In the genomic region with DNA sequence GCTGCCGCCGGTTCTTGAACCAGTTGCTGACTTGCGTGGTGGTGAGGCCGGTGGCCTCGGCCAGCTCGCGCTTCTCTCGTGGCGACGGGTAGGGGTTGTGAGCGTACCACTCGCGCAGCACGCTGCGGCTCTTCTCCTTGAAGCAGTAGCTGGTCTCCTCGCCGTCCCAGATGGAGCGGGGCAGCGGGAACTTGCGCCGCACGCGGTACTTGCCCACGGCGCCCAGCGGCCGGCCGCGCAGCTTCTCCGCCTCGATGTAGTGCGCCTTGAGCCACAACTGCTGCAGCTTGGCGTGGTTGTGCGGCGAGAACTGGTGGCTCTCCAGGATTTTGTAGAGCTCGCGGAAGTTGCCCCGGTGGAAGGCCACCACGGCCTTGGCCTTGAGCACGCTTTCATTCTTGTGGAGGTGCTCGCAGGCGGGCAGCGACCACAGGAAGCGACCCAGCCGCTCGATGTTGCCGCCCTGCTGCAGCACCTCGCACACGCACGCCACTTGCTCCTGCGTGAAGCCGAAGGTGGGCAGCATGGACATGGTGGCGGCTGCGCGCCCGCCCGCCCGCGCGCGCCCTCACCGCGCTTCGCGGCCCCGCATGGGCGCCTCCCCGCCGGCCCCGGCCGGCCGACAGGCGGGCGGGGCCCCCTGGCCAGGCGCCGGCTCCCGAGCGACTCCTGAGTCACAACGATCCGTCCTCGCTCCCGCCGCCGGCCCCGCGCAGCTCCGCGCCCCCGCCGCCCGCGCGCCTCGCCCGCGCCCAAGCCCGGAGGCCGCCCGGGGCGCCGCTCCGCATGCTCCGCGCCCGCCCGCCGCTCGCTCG, we compare ENCODE assay signal across 8 mouse cellular contexts. TPM values are rescaled to one million over a fixed set of nuclear protein-coding genes. Genes with fewer than 3 reads are reported as not detected.
A peak's percentile ranks its signal among the peaks of the same experiment; 100 is the strongest.
DNase-seq lines count a peak whose midpoint lies in the region; ATAC-seq and TF ChIP-seq lines count a peak whose summit lies in the region.
"Had no signal": no experiment of that assay in that cellular context is flagged by ENCODE, and none has a peak within 500 bp of the region (broad histone marks: within the 10 kb centered on the region; RNA-seq: fewer than 3 reads in every experiment).

No protein-coding gene starts in this region.

- TF ChIP-seq CTCF in thymus, adult 2 months (IDR thresholded peaks at IDR 0.05; ENCODE audit: borderline replicate concordance, control insufficient read depth, extremely low read depth, insufficient read depth, low read length, poor library complexity), result no peak
- TF ChIP-seq CTCF in intestine, postnatal 0 days (IDR thresholded peaks at IDR 0.05; ENCODE audit: low read depth), result no peak

- H3K36me3 ChIP-seq in thymus, adult 2 months (ENCODE audit: control insufficient read depth, insufficient read depth, low read length), result no peaks in the 10 kb centered on the region
- H3K36me3 ChIP-seq in forebrain, embryonic 10.5 days (replicated peaks), result peaks cover 5% of the 10 kb centered on the region; the same call in 1 of the 2 replicates
- no peaks in the 10 kb centered on the region for H3K36me3 ChIP-seq in intestine, postnatal 0 days (ENCODE audit: control insufficient read depth, insufficient read depth)

- no peak for DNase-seq in thymus, adult 2 months
- DNase-seq in thymus, postnatal 25 days, result no peak
- peak; percentile 57 for DNase-seq in forebrain, embryonic 10.5 days (ENCODE audit: extremely low spot score, low spot score)
- peak; percentile 77 for DNase-seq in neural tube, embryonic 10.5 days (ENCODE audit: extremely low spot score, low spot score)
- DNase-seq in layer of hippocampus, postnatal 36 days, result no peak

- peak overlapping the region; percentile 5 for H3K4me3 ChIP-seq in thymus, adult 2 months (ENCODE audit: control insufficient read depth, insufficient read depth, low read length)
- peak overlapping the region; percentile 60 for H3K4me3 ChIP-seq in forebrain, embryonic 10.5 days
- H3K4me3 ChIP-seq in intestine, postnatal 0 days (ENCODE audit: low read depth, low read length), result peak overlapping the region; percentile 41

- no peaks in the 10 kb centered on the region for H3K9me3 ChIP-seq in forebrain, embryonic 10.5 days
- H3K9me3 ChIP-seq in intestine, postnatal 0 days (ENCODE audit: control insufficient read depth), result no peaks in the 10 kb centered on the region

- no peaks in the 10 kb centered on the region for H3K4me1 ChIP-seq in thymus, adult 2 months (replicated peaks; ENCODE audit: control insufficient read depth, insufficient read depth, low read length)
- peaks cover 80% of the 10 kb centered on the region for H3K4me1 ChIP-seq in forebrain, embryonic 10.5 days
- H3K4me1 ChIP-seq in intestine, postnatal 0 days (replicated peaks; ENCODE audit: control insufficient read depth, insufficient read depth, low read length), result 0 out of 2 replicates have a peak, but pooled peaks cover 2% of the 10 kb centered on the region

- WGBS in thymus, adult 2 months, result 3% methylated on average over 107 of the region's 109 CpGs
- under 1% methylated on average over 109 of the region's 109 CpGs for WGBS in forebrain, embryonic 10.5 days
- under 1% methylated on average over 89 of the region's 109 CpGs for WGBS in intestine, postnatal 0 days

- peak overlapping the region; percentile 85 for H3K4me2 ChIP-seq in intestine, postnatal 0 days (replicated peaks; ENCODE audit: low read depth)

- H3K9ac ChIP-seq in intestine, postnatal 0 days (ENCODE audit: low read depth, low read length), result peak overlapping the region; percentile 11; the same call in 1 of the 2 replicates

- H3K27ac ChIP-seq in thymus, adult 2 months (ENCODE audit: control insufficient read depth, insufficient read depth, low read length), result no peak overlapping the region
- peak overlapping the region; percentile 85 for H3K27ac ChIP-seq in forebrain, embryonic 10.5 days
- H3K27ac ChIP-seq in intestine, postnatal 0 days (ENCODE audit: low read depth, low read length), result no peak overlapping the region

- H3K27me3 ChIP-seq in thymus, adult 2 months (ENCODE audit: control insufficient read depth, insufficient read depth, low read length), result peaks cover 8% of the 10 kb centered on the region; the same call in 1 of the 2 replicates
- H3K27me3 ChIP-seq in forebrain, embryonic 10.5 days (ENCODE audit: poor library complexity, severe bottlenecking), result peaks cover 100% of the 10 kb centered on the region
- H3K27me3 ChIP-seq in intestine, postnatal 0 days (replicated peaks; ENCODE audit: control insufficient read depth, insufficient read depth, low read length), result peaks cover 99% of the 10 kb centered on the region

- no peak for TF ChIP-seq POLR2A in thymus, adult 2 months (IDR thresholded peaks at IDR 0.05; ENCODE audit: control insufficient read depth, extremely low read depth, insufficient read depth, low read length, poor library complexity)

- peak; percentile 9 for ATAC-seq in intestine, postnatal 0 days
- ATAC-seq in erythroblast, adult 5-6 weeks (replicated peaks; ENCODE audit: low FRiP score, poor library complexity, severe bottlenecking), result no peak

RNA-seq across cellular contexts. Expression of a gene that starts 0.4 kb away (rescaled TPM):
- 11.8 and 14.4 TPM in 2 replicates for polyA plus RNA-seq in thymus, adult 2 months (2012; rRNA removed)
- polyA plus RNA-seq in forebrain, embryonic 10.5 days (2016; fragmentation: Nextera tagmentation; extraction: Ambion mirVana), result 9.7 and 10.9 TPM in 2 replicates
- polyA plus RNA-seq in intestine, postnatal 0 days (2015; fragmentation: Nextera tagmentation; extraction: Ambion mirVana), result 0.05 and 0.18 TPM in 2 replicates
- not detected in 2 replicates for total RNA-seq in erythroblast, adult 5-6 weeks (2015; ENCODE audit: low replicate concordance)
- total RNA-seq in erythroblast, adult 5-6 weeks (2017; ENCODE audit: low replicate concordance), result not detected in 2 replicates
- total RNA-seq in layer of hippocampus, postnatal 36 days (2021), result under 1 TPM in 1 of 2 experiments, not detected in 1; 0.48 TPM
- total RNA-seq: common myeloid progenitor, adult 5-6 weeks had no signal

Comparison
In these comparisons a context has a peak if more than half of its experiments do, and no peak if none do; other contexts are left out.
1. DNase-seq: peak in forebrain, embryonic 10.5 days (single experiment) and neural tube, embryonic 10.5 days (single experiment); none in thymus, adult 2 months (single experiment), thymus, postnatal 25 days (single experiment) and layer of hippocampus, postnatal 36 days (0 of 2).
2. H3K4me3 ChIP-seq: peak in every context shown above with its lines; median percentile 60 in forebrain, embryonic 10.5 days; 41 in intestine, postnatal 0 days; 5 in thymus, adult 2 months.